Comparison of ENCODE assay signal across 10 mouse cellular contexts in the genomic region with DNA sequence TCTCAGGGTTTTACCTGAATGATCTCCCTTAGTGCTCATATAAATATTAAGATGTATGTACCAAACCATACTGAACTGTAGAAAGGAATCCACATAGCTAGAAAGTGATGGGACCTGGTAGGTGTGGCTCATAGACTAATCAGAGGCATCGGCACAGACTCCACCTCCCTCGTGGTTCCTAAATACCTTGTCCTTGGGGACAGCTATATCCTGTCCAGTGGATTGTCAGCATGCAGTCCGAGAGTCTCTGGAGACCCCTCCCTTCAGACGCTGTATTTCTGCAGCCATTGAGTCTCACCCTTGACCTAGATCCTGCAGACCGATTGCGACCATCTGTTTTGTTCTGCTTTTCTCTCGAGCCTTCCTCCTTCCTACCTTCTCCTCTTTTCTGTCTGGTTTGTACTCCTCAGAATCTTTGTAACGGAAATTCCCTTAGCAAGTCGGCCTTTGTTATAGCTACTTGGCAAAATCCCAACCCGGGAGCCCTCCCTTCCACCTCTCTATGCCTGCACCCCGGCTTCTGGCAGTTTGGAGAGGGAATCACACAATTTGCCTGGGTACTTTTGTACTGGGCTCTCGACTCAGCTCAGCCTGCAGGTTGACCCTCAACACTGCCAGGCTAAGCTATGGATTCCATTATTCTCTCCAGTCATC. TPM values are rescaled to one million over a fixed set of nuclear protein-coding genes. Genes with fewer than 3 reads are reported as not detected.
DNase-seq lines count a peak whose midpoint lies in the region; ATAC-seq lines count a peak whose summit lies in the region.
"Had no signal": no experiment of that assay in that cellular context is flagged by ENCODE, and none has a peak within 500 bp of the region (broad histone marks: within the 10 kb centered on the region; RNA-seq: fewer than 3 reads in every experiment).

No protein-coding gene starts in this region.

- H3K9me3 ChIP-seq in forebrain, embryonic 16.5 days (ENCODE audit: control insufficient read depth, low read length) = no peaks in the 10 kb centered on the region
- no peaks in the 10 kb centered on the region for H3K9me3 ChIP-seq in limb, embryonic 15.5 days
- no peaks in the 10 kb centered on the region for H3K9me3 ChIP-seq in neural tube, embryonic 15.5 days (replicated peaks)
- H3K9me3 ChIP-seq: midbrain, embryonic 12.5 days had no signal

- H3K4me3 ChIP-seq in forebrain, embryonic 16.5 days (replicated peaks; ENCODE audit: low read length) = no peak overlapping the region
- H3K4me3 ChIP-seq in limb, embryonic 15.5 days = no peak overlapping the region
- H3K4me3 ChIP-seq in neural tube, embryonic 15.5 days (replicated peaks) = no peak overlapping the region
- H3K4me3 ChIP-seq: midbrain, embryonic 12.5 days had no signal

- H3K4me1 ChIP-seq in forebrain, embryonic 16.5 days (replicated peaks; ENCODE audit: control insufficient read depth, insufficient read depth, low read length) = peaks cover 15% of the 10 kb centered on the region
- peaks cover 24% of the 10 kb centered on the region for H3K4me1 ChIP-seq in limb, embryonic 15.5 days
- peaks cover 27% of the 10 kb centered on the region for H3K4me1 ChIP-seq in neural tube, embryonic 15.5 days

- H3K36me3 ChIP-seq in forebrain, embryonic 16.5 days (ENCODE audit: control insufficient read depth, insufficient read depth) = no peaks in the 10 kb centered on the region
- H3K36me3 ChIP-seq in limb, embryonic 15.5 days = no peaks in the 10 kb centered on the region
- H3K36me3 ChIP-seq in neural tube, embryonic 15.5 days = no peaks in the 10 kb centered on the region
- H3K36me3 ChIP-seq: midbrain, embryonic 12.5 days had no signal

- WGBS in forebrain, embryonic 16.5 days = 21% methylated on average over 12 of the region's 12 CpGs
- WGBS in limb, embryonic 15.5 days = 40% methylated on average over 12 of the region's 12 CpGs
- 47% methylated on average over 12 of the region's 12 CpGs for WGBS in neural tube, embryonic 15.5 days

- ATAC-seq in forebrain, embryonic 16.5 days = peak; percentile 52; the same call in 1 of the 2 replicates
- no peak for ATAC-seq in limb, embryonic 15.5 days (ENCODE audit: insufficient number of reproducible peaks, low FRiP score, low TSS enrichment, low read depth)
- ATAC-seq in neural tube, embryonic 15.5 days (ENCODE audit: low FRiP score) = no peak
- ATAC-seq: Patski had no signal

- no peak overlapping the region for H3K27ac ChIP-seq in forebrain, embryonic 16.5 days (ENCODE audit: low read length)
- H3K27ac ChIP-seq in limb, embryonic 15.5 days = peak overlapping the region; percentile 57
- H3K27ac ChIP-seq in neural tube, embryonic 15.5 days (replicated peaks) = no peak overlapping the region
- H3K27ac ChIP-seq: midbrain, embryonic 12.5 days had no signal

- no peak overlapping the region for H3K4me2 ChIP-seq in forebrain, embryonic 16.5 days (ENCODE audit: low read length)
- no peak overlapping the region for H3K4me2 ChIP-seq in limb, embryonic 15.5 days
- H3K4me2 ChIP-seq in neural tube, embryonic 15.5 days = no peak overlapping the region
- H3K4me2 ChIP-seq: midbrain, embryonic 12.5 days had no signal

- no peak overlapping the region for H3K9ac ChIP-seq in forebrain, embryonic 16.5 days (replicated peaks; ENCODE audit: low read depth, low read length)
- H3K9ac ChIP-seq in limb, embryonic 15.5 days = no peak overlapping the region
- no peak overlapping the region for H3K9ac ChIP-seq in neural tube, embryonic 15.5 days (replicated peaks)
- H3K9ac ChIP-seq: midbrain, embryonic 12.5 days had no signal

- H3K27me3 ChIP-seq in forebrain, embryonic 16.5 days (replicated peaks; ENCODE audit: control insufficient read depth, insufficient read depth, low read length) = no peaks in the 10 kb centered on the region
- H3K27me3 ChIP-seq in limb, embryonic 15.5 days = no peaks in the 10 kb centered on the region
- H3K27me3 ChIP-seq in neural tube, embryonic 15.5 days (replicated peaks) = no peaks in the 10 kb centered on the region
- H3K27me3 ChIP-seq: midbrain, embryonic 12.5 days; Patski had no signal

- peak; percentile 30 to 35 for DNase-seq in cerebellum, postnatal 14 days
- no peak for DNase-seq in cerebellum, adult 11-12 months
- DNase-seq in kidney, postnatal 10 days = peak; percentile 49
- DNase-seq in kidney, adult 11 months = no peak
- DNase-seq in urinary bladder, adult 2 months (ENCODE audit: low spot score) = no peak

RNA-seq across cellular contexts. Expression of gene Bcl2l11, which starts 50.7 kb away (rescaled TPM):
- 8.8 and 10.1 TPM in 2 replicates for polyA plus RNA-seq in forebrain, embryonic 16.5 days (2015; fragmentation: Nextera tagmentation; extraction: Ambion mirVana)
- 16.0 and 19.7 TPM in 2 replicates for polyA plus RNA-seq in limb, embryonic 15.5 days (2015; fragmentation: Nextera tagmentation; extraction: Ambion mirVana)
- 13.4 and 14.4 TPM in 2 replicates for polyA plus RNA-seq in urinary bladder, adult 2 months (2012; rRNA removed)
- 10.1 and 11.8 TPM in 2 replicates for polyA plus RNA-seq in neural tube, embryonic 15.5 days (2015; fragmentation: Nextera tagmentation; extraction: Ambion mirVana)

Comparison
In these comparisons a context has a peak if more than half of its experiments do, and no peak if none do; other contexts are left out.
1. DNase-seq: peak in cerebellum, postnatal 14 days (2 of 2) and kidney, postnatal 10 days (single experiment); none in cerebellum, adult 11-12 months (single experiment), kidney, adult 11 months (single experiment) and urinary bladder, adult 2 months (single experiment).